Mouse (Mus musculus): ENCODE results near the gene Hopx.
A peak's percentile ranks its signal among the peaks of the same experiment; 100 is the strongest.

The Hopx gene

DNA sequence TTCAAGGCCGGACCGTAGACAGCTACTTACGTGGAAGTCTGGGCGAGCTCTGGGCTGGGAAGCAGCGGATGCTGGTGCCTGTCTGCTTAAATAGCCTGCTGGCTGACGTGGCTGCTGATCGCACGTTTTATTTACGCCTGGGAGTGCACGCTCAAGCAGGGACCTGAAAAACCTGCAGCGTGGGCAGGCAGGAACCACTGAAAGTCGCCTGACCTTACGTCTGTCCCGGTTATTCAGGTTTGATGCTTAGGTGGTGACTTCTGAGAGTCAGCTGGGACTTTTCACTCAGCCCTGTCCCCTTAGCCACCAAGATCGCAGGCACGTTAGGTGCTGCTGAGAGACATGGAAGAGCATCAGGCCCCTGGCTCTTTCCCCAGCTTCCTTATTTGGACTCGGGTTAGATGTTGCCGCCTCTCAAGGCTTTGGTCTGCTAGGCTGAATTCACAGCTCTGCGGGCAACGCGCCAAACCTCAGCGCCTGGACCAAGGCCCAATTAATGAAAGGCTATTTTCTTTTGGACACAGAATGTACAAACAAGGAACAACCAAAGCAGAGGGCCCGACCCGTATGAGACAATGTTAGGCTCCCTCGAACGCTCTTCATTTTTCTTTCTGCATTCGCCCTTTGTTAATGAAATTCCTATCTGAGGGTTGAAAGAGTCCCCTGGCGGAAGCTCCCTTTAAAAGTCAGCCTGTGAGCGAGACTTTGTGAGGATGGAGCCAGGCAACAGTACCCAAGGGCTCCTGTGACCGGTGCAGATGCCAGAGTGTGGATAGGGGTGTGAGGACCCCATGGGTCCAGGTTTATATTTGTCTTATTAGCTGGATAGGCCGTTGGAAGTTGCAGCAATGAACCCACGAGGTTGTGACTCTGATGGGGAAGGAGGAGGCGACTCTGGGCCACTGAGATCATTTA is at the start of gene Hopx:
Gene Hopx (minus strand): TSS at position 305 of the 915 bp plus-strand sequence.
- DNase-seq (ENCODE audit: low read depth, low spot score): peak; percentile 30

DNA sequence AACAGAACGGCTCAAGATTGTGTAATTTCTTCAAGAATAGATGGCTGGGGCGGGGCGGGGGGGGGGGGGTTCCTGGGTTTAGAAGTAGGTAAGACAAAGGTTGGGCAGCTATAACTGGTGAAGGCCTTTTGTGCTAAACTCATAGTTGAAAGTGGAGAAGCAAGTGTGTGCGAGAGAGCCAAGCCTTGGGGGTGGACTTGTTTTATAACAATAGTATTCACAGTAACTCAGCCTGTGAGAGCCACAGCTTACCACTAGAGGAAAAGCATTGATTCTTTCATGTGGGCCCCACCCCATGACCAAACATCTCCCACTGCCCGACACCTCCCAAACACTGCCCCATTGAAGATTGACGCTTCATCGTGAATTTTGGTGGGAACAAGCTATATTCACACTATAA is 48.7 kb upstream of the Hopx start:
- DNase-seq (ENCODE audit: low read depth, low spot score): no peak

DNA sequence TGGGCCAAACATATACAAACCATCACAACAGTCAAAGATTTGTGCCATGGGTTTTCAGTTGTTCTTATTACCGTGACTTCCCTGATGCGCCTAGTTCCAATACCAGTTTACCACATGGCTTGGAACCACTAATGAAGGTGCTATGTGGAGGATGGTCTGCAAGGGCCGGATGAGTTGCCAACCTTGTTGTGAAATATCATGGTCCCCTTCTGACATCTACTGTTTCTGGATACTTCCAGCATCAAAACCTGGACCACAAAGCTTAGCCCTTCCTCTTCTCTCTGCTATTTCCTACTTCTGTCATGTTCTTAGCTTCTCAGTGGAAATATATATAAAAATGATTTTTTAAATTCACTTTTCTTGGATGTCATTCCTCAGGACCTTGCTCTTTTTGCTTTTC is 47.6 kb upstream of the Hopx start:
- DNase-seq (ENCODE audit: low read depth, low spot score): no peak

DNA sequence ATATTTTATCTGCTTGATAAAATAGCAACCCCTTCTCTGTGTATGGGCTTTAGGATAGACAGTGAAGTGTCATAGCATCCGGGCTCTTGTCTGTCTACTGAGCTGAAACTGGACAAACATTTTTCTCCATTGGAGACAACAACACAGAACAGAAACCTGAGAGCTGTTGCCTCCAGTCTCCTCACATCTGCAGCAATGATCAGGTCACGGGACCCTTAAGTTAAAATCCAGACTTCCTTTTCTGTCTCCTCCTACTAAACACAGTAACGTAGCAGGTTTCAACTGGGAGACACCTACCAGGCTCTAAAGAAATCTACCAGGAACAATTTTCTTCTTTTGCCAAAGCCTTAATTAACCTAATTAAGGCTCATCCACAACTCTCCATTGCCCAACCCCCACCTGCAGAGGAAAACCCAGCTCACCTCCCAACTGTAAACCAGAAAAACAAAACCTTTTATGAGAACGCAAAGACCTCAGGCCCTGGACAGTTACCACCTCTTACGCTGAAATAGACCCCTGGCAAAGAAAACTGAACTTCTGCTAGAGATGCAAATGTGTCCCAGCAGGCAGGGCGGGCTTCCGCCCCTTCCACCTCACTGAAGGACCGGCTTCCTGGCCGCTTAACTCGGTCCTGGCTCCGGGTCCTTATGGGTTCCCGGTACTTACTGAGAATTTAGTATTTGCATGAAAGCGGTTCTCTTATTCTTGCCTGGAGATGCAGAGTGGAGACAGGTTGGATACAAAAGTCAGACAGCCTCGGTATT is 43.0 kb upstream of the Hopx start:
- no peak for DNase-seq (ENCODE audit: low read depth, low spot score)

DNA sequence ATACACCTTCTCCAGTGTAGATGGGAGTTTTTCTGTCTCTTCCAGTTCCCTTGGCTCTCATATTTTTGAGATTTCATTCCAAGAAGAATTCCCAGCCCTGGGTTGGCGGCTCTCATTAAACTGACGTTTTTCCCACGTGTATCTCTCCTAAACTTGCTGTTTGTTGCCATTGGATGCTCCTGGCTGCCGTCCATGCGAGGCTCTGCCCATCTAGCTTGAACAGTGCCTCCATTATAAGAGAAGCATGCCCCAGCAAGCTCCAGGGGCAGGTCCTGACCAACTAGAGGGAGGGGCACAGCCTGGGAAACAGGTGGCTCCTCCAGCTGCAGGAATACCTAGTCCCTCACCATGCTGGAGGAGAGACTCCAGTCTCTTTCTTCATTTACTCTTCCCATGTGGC is 42.0 kb upstream of the Hopx start:
- no peak for DNase-seq (ENCODE audit: low read depth, low spot score)

DNA sequence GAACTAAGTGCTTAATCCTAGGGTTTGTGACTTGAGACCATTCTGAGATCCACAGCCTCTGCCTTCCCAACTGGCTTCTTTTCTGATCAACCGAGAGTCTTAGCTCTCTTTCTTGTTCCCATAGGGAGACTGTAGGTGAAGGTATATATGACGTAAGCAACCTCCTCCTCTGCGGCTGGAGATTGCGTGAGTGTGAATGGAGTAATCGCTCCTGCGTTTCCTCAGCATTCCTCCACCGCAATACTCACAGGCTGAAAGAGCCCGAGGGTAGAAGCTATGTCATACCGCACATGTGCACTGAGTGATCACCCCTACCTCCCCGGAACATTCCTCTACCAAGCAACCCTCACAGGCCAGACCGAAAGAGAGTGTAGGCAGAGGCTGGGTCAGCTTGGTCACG is 40.6 kb upstream of the Hopx start:
- DNase-seq (ENCODE audit: low read depth, low spot score): no peak

DNA sequence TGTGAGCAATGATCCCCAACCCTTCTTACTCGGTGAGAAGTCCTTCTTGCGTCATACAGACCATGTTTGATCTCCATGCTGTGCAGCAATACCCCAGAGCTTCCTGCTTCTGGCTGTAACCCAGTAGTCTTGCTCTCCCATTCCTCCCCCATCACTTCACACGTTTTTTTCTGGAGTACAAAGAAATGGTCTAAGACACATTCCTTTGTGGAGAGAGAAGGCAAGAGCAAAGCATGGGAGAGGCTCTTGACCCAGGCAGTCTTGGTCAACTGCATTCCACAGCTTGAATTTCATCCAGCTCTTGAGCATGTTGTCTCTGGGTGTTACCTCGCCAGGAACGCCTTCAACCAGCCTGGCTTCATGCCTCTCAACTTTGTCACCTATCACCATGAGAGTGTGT is 39.9 kb upstream of the Hopx start:
- DNase-seq (ENCODE audit: low read depth, low spot score): peak; percentile 19

DNA sequence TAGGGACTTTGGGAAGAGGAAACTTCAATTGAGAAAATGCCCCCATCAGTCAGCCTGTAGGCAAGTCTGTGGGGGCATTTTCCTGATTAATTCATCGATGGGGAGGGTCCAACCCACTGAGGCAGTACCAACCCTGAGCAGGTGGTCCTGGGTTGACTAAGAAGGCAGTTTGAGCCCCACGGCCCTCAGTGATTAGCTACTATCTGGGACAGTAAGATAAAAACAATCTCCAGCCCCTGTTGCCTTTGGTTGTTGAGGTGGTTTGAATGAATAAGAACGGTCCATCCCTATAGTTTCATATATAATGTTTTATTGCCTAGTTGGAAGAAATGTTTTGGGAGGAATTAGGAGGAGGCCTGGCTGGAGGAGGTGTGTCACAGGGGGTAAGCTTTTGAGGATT is 36.8 kb upstream of the Hopx start:
- no peak for DNase-seq (ENCODE audit: low read depth, low spot score)

DNA sequence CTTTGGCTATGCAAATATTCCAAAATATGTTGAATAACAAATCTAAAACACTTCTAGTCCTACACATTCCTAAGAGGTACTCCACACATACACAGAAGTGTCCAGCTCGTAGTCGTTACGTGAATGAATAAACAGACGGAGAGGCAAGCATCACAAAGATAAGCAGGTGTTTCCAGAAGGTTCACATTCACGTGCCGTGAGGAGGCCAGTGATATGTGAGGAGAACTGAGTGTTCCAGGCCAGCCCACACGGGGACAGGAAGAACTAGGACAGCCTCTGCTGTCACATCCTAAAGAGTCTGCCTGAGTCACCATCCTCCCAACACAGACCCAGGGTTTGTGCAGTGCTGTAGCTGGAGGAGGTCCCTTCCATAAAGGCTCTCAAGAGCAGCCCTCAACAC is 36.2 kb upstream of the Hopx start:
- no peak for DNase-seq (ENCODE audit: low read depth, low spot score)

DNA sequence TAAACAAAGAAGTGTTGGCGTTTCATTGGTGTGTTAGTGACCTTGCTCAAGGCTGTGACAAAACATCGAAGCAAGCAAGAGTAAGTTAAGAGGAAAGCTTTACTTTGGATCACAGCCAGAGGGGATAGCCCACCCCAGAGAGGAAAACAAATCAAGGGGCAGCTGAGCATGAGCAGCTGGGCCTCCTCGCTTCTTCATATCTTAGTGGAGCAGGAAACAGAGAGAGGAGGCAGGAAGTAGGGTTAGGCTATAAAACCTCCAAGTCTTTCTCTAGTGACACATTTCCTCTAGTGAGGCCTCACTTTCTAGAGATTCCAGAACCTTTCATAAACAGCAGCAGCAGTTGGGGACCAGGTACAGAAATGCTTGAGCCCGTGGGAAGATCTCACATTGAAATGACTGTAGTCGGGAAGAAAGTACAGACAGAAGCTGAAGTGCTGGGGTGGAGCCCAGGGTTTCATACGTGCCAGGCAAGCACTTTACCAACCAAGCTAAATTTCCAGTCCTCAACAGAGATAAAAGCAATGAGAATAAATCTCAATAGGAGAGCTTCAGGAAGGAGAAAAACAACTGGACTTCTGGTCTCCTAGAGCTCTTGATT is 33.2 kb upstream of the Hopx start:
- no peak for DNase-seq (ENCODE audit: low read depth, low spot score)

DNA sequence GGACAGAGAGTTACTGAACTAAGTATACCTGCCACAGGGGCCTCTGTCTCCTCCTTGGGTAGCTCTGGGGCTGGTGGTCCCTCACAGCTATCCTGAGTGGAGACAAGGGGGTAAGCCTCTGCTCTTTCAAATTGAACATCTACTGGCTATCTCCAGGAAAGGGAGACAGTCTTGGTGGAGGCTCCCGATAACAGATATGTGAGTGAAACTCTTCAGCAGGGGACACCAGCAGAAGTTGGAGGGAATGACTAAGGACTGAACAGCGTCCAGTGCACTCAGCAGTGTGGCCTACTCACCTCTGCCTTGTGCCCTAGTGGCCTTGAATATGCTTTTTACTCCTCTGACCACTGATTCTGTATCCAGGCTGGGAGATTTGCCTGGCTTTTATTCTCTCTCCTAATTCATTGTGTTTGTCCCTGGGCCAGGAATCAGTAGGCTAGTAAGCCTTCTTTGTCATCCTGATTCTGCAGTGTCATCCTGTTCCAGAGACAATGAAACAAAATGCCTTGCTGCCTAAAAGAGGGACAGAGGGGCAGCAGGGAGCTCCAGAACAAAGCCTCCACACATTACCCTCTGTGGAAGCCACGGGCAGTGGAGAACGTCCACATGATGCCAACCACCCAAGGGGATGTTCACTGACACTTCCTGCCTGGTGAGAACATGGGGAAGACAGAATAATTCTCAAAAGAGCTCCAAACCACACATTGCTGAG is 31.7 kb upstream of the Hopx start:
- DNase-seq (ENCODE audit: low read depth, low spot score): no peak

DNA sequence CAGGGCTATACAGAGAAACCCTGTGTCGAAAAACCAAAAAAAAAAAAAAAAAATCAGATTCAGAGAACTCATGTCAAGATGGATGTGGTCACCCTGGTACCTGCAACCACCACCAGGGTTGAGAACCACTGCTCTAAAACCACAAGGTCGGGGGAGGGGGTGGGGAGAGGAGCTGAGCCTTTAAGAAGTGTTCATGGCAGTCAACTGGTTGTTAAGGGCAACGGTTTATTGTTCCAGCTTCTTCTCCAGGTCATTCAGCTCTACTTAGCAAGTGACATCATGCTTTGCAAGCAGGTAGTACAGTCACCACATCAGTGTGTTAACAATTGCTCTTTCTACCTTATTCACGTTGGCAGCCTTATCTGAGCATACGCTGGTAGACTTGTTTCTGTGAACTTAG is 29.7 kb upstream of the Hopx start:
- peak; percentile 44 for DNase-seq (ENCODE audit: low read depth, low spot score)

DNA sequence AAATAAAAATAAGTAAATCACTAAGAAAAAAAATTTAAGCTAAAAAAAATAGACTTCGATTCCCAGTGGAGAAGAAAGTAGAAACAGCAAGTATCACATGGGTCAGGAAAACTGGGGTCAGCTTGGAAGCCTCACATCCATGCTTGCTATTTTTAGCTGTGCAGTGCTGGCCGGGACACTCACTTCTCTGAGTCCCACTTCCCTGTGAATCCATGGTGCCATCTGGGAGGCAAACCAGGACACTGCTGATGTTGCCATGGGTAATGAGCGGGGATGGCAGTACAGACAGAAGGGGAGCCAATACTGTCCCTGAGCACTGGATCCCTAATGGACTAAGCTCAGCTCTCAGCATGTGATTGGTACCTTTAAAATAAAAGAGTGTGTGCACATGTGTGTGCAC is 28.2 kb upstream of the Hopx start:
- DNase-seq (ENCODE audit: low read depth, low spot score): no peak

DNA sequence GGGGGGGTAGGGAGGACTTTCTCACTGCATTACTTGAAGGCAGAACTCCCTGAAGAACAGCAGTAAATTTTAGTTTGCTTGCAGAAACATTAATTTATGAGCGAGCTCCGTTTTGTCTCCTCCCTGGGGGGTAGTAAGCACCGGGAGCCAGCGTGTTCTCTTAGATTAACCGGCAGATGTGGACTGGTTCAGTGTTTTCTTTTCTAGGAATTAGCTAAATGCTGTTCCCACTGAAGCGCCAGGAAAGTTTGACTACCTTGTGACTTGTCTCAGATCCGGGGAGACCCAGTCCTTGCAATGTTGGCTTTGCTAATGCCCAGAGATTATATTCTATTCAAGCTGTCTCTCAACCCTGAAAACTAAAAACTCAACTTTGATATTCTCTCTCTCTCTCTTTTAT is 26.4 kb upstream of the Hopx start:
- DNase-seq (ENCODE audit: low read depth, low spot score): no peak

DNA sequence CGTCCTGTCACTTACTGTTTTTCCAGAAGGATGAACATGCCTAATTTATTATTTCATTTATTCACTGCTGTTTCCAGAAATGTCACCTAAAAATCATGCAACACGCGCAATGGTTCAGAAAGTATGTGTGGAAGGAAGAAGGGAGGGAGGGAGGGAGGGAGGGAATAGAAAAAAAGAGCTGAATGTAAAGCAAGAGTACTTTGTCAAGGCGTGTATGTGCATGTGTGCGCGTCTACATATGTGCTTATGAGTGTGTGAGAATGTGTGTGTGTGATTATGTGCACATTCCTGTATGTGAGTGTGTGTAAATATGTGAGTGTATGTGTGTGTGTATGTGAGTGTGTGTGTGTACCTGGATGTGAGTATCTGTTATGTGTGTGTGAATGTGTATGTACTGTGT is 25.9 kb upstream of the Hopx start:
- no peak for DNase-seq (ENCODE audit: low read depth, low spot score)

DNA sequence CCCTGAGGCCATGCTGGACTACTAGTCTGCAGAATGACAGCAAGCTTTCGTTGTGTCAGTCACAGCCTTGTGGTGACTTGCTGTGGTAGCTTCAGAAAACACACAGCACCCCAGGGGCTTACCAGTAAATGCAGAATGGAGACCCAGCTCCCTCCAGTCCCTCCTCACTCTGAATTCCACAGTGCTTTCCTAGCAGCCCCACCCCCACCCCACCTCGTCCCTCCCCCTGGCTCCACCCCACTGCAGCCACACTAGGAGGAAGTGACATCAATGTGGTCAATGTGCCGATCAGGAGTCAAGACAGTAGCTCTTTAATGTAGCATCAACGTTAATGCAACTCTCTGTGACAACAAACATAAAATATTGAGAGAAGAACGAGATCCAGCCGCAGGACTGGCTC is 25.2 kb upstream of the Hopx start:
- peak; percentile 42 for DNase-seq (ENCODE audit: low read depth, low spot score)

DNA sequence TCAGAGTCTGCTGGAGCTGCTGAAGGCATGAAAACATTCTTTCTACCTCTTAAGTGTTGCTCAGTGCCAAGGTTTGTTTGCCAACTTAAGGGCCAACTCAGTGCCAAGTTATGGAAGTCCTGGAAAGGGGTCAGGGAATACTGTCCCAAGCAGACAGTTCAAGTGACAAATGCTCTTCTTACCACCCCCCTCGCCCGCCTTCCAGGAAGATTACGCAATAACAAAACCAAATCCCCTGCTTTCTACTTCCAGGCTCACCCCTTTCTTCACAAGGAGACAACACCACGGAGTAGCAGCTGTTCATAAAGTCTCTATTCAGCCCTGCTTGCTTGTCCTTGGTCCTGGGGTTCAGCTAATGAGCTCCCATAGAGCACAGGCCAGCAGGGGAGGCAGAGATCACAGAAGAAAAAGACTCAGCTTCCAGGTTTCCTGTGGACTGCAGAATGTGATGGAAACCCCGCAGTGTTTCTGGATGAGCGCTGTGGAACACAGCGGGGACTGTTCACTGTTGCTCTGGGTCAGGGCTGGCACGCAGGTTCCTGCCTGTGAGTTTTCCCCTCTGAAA is 22.9 kb upstream of the Hopx start:
- DNase-seq (ENCODE audit: low read depth, low spot score): no peak

DNA sequence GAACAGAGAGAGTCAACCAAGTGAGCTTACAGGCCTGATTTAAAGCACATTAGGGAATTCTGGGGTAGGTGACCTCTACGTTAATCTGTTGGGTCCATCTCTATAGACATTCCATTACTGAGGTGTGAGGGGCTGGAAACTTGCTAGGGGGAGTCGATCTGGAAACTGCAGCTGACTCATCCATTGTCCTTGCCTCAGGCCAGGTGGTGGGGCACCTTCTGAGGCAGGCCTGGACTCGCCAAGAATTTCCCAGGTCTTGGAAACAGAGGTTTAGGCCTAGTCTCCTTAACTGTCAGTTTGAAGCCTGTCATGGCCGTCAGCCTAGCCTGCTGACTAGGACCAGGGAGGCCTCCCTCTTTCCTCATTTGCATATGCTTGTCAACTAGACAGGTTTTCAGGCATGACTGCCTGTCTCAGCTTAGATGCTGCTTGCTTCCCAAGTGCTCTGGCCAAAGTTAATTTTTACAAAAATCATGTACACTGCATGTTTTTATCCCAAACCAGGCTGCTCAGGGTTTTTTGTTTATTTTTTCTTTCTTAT is 21.8 kb upstream of the Hopx start:
- DNase-seq (ENCODE audit: low read depth, low spot score): peak; percentile 25

DNA sequence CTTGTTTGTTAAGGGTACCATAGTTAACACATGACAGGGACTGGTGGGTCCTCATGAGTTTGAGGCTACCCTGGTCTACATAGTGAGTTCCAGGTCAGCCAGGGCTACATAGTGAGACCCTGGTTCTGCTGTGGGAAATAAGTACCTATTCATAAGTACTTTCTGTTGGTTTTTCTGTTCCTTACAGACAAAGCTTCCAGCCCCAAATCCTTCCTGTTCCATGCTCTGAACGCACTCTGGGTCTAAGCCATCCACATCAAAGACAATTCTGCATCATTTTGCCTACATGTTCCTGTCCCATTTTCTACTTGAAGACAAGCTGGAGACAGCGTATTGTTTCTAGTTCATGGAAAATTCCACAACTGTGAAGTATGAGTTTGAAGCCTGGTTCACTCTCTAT is 20.0 kb upstream of the Hopx start:
- DNase-seq (ENCODE audit: low read depth, low spot score): no peak

DNA sequence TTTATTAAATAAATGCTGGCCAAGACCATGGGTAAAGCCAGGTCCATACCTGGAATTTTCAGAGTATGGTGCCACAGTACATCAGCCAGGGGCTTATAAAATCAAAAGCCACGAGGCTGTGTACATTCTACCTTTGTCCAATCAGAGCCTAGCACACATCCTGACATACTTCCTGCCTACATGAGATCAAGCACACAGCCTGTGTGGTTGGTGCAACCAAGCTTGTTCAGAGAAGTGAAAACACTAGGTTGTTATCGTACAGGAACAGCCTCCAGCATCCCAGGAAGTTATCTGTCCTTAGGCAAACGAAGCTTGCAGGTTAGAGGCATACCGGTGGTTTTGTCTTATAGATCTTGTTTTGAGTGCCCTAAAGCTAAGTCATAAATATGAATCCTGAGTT is 19.5 kb upstream of the Hopx start:
- peak; percentile 27 for DNase-seq (ENCODE audit: low read depth, low spot score)

DNA sequence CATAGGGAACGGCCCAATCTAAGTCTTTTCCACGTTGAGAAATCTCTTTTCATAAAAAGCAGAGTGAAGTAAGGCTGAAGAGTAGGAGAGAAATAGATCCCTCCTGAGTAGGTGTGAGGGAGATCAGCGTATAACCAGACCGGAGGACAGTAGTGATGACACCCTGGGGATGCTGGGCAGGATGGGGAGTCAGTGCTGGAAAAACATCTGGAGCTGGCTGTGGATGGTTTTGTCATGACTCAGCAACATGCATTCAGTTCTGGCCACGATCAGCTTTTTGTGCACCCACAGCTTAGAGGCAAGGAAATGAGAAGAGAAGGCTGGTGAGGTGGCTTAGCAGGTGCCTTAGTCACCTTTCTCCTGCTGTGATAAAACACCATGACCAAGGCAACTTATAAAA is 19.0 kb upstream of the Hopx start:
- no peak for DNase-seq (ENCODE audit: low read depth, low spot score)

All from ES-CJ7 (cell line).